Mouse (Mus musculus): ENCODE measurements around the gene Arg1.

Gene Arg1

GRCm38 (mm10) chr10:24912576-24912975 lies 14.7 kb downstream of the Arg1 start:
- DNase-seq (ENCODE audit: low spot score in 2 of 2): no peak

GRCm38 (mm10) chr10:24911199-24911598 lies 16.1 kb downstream of the Arg1 start:
- DNase-seq (ENCODE audit: low spot score in 2 of 2): peak; percentile 9 to 18

- no peak for DNase-seq (ENCODE audit: low spot score in 2 of 2)
Observed at GRCm38 (mm10) chr10:24905627-24906026, 21.7 kb downstream of the Arg1 start.

GRCm38 (mm10) chr10:24895927-24896326 lies 31.4 kb downstream of the Arg1 start:
- no peak for DNase-seq (ENCODE audit: low spot score in 2 of 2)

- DNase-seq (ENCODE audit: low spot score in 2 of 2): no peak
Observed at GRCm38 (mm10) chr10:24888343-24888742, 38.9 kb downstream of the Arg1 start.

GRCm38 (mm10) chr10:24886008-24886407 lies 41.3 kb downstream of the Arg1 start:
- no peak for DNase-seq (ENCODE audit: low spot score in 2 of 2)

- DNase-seq (ENCODE audit: low spot score in 2 of 2): no peak
Observed at GRCm38 (mm10) chr10:24873624-24874023, 53.7 kb downstream of the Arg1 start.

- DNase-seq (ENCODE audit: low spot score in 2 of 2): peak; percentile 96 to 98
Observed at GRCm38 (mm10) chr10:24869760-24870290, 57.5 kb downstream of the Arg1 start, which contains the start of gene Med23. Med23 (plus strand) TSS chr10:24869986.
